Mouse (Mus musculus) forebrain, embryonic 14.5 days (tissue): ENCODE results near the gene Thy1. TPM values are rescaled to one million over a fixed set of nuclear protein-coding genes. Genes with fewer than 3 reads are reported as not detected.

Source experiments
- ATAC-seq: fragments of 200-750 bp; cut with Nextera tagmentation; 2 replicates; pipeline ENCODE4 v1.8.0; 2017; ENCODE audit warnings: mild to moderate bottlenecking, moderate library complexity
- DNase-seq: peaks from one replicate; pipeline ENCODE4 v3.0.0-alpha.2; 2015; ENCODE audit warnings: low spot score
- H3K27ac ChIP-seq: fragments of 300-500 bp; sonication (generic); 2 replicates; pipeline ENCODE4 v1.5.1; 2014; ENCODE audit warnings: low read depth, mild to moderate bottlenecking, control low read depth, low read length, moderate library complexity
- H3K27me3 ChIP-seq: fragments of 300-500 bp; sonication (generic); replicated peaks from 2 replicates; pipeline ENCODE4 v1.6.1; 2014; ENCODE audit warnings: low read length, control low read depth, mixed read lengths; ENCODE audit not compliant: control insufficient read depth, insufficient read depth
- H3K36me3 ChIP-seq: fragments of 300-500 bp; sonication (generic); 2 replicates; pipeline ENCODE4 v1.6.1; 2014; ENCODE audit warnings: low read length, control low read depth; ENCODE audit not compliant: control insufficient read depth, insufficient read depth
- H3K4me1 ChIP-seq: fragments of 300-500 bp; sonication (generic); 2 replicates; pipeline ENCODE4 v1.6.1; 2014; ENCODE audit warnings: antibody characterized with exemption, low read length, control low read depth; ENCODE audit not compliant: control insufficient read depth, insufficient read depth
- H3K4me2 ChIP-seq: fragments of 300-500 bp; sonication (generic); 2 replicates; pipeline ENCODE4 v1.6.1; 2014; ENCODE audit warnings: mild to moderate bottlenecking, control low read depth, low read length
- H3K4me3 ChIP-seq: fragments of 300-500 bp; sonication (generic); 2 replicates; pipeline ENCODE4 v1.5.1; 2014; ENCODE audit warnings: low read depth, low read length, control low read depth
- H3K9ac ChIP-seq: fragments of 300-500 bp; sonication (generic); 2 replicates; pipeline ENCODE4 v1.6.1; 2014; ENCODE audit warnings: mild to moderate bottlenecking, low read length, control low read depth, moderate library complexity
- H3K9me3 ChIP-seq: fragments of 300-500 bp; sonication (generic); replicated peaks from 2 replicates; pipeline ENCODE4 v1.6.1; 2016; ENCODE audit warnings: low read length, control low read depth, mixed read lengths; ENCODE audit not compliant: control insufficient read depth
- WGBS: fragments of 180-500 bp; shearing (Covaris S2); extraction: QIAGEN DNeasy Blood & Tissue Kit; methylation state at CpG from one replicate; pipeline ENCODE4 v1.1.7; 2014; 5-methylcytosine and 5-hydroxymethylcytosine counted together
- polyA plus RNA-seq: library from polyadenylated mRNA; unstranded; fragments of >200 nt; fragmentation: Nextera tagmentation; extraction: Ambion mirVana; gene quantifications from 2 replicates; pipeline ENCODE4 v1.2.1, GENCODE M21; 2014

Thy1 gene
- polyA plus RNA-seq, 1 experiment from 2014 or later, result 3.6 TPM

- H3K27me3 ChIP-seq, result peaks cover 11% of the 10 kb centered on the region; the same call in 1 of the 2 replicates
- no peak overlapping the region for H3K9ac ChIP-seq
- ATAC-seq, result no peak
- no peak overlapping the region for H3K4me3 ChIP-seq
- no peaks in the 10 kb centered on the region for H3K36me3 ChIP-seq
- no peak for DNase-seq
- H3K9me3 ChIP-seq, result no peaks in the 10 kb centered on the region
- 47% methylated on average over 10 of the region's 10 CpGs for WGBS
- H3K4me1 ChIP-seq, result peaks cover 18% of the 10 kb centered on the region
- no peak overlapping the region for H3K27ac ChIP-seq
- no peak overlapping the region for H3K4me2 ChIP-seq
Observed at GRCm38 (mm10) chr9:44086960-44087359, 43.8 kb downstream of the Thy1 start.

- Histone ChIP-seq H3K4me3 (no peak overlapping the region), H3K27ac (no peak overlapping the region), H3K36me3 (no peaks in the 10 kb centered on the region), H3K4me2 (no peak overlapping the region), H3K9me3 (no peaks in the 10 kb centered on the region), H3K4me1 (peaks cover 18% of the 10 kb centered on the region), H3K9ac (0 out of 2 replicates have a peak overlapping the region, but pooled peaks have one; percentile 17), H3K27me3 (peaks cover 11% of the 10 kb centered on the region; the same call in 1 of the 2 replicates)
- WGBS, result 15% methylated on average over 15 of the region's 15 CpGs
- no peak for ATAC-seq
- no peak for DNase-seq
Observed at GRCm38 (mm10) chr9:44087761-44088455, 44.7 kb downstream of the Thy1 start.

- peaks cover 8% of the 10 kb centered on the region; the same call in 1 of the 2 replicates for H3K27me3 ChIP-seq
- 76% methylated on average over 12 of the region's 12 CpGs for WGBS
Observed at GRCm38 (mm10) chr9:44088877-44089608, 45.9 kb downstream of the Thy1 start.

GRCm38 (mm10) chr9:44093612-44094503, 50.7 kb downstream of the Thy1 start:
- H3K4me3 ChIP-seq, result 0 out of 2 replicates have a peak overlapping the region, but pooled peaks have one; percentile 2
- 28% methylated on average over 24 of the region's 24 CpGs for WGBS
- peak; percentile 67 for ATAC-seq

More at GRCm38 (mm10) chr9:44088877-44089608, 45.9 kb downstream of the Thy1 start:
- Histone ChIP-seq H3K9me3 (no peaks in the 10 kb centered on the region), H3K36me3 (no peaks in the 10 kb centered on the region; the same call in 1 of the 2 replicates), H3K4me1 (peaks cover 14% of the 10 kb centered on the region), H3K4me3 (no peak overlapping the region), H3K9ac (no peak overlapping the region), H3K4me2 (no peak overlapping the region), H3K27ac (no peak overlapping the region)
- ATAC-seq, result no peak
- DNase-seq, result no peak

GRCm38 (mm10) chr9:44094737-44095136, 51.6 kb downstream of the Thy1 start:
- DNase-seq (no peak), ATAC-seq (no peak)
- no peak overlapping the region for H3K9ac ChIP-seq
- peaks cover 6% of the 10 kb centered on the region; the same call in 1 of the 2 replicates for H3K4me1 ChIP-seq
- H3K27me3 ChIP-seq, result no peaks in the 10 kb centered on the region
- H3K36me3 ChIP-seq, result no peaks in the 10 kb centered on the region; the same call in 1 of the 2 replicates
- H3K27ac ChIP-seq, result no peak overlapping the region
- no peaks in the 10 kb centered on the region for H3K9me3 ChIP-seq
- 82% methylated on average over 3 of the region's 3 CpGs for WGBS
- no peak overlapping the region for H3K4me2 ChIP-seq
- no peak overlapping the region for H3K4me3 ChIP-seq

More at GRCm38 (mm10) chr9:44093612-44094503, 50.7 kb downstream of the Thy1 start:
- DNase-seq, result peak; percentile 76
- H3K4me1 ChIP-seq, result peaks cover 6% of the 10 kb centered on the region; the same call in 1 of the 2 replicates
- H3K36me3 ChIP-seq, result no peaks in the 10 kb centered on the region; the same call in 1 of the 2 replicates
- H3K27me3 ChIP-seq, result no peaks in the 10 kb centered on the region
- no peaks in the 10 kb centered on the region for H3K9me3 ChIP-seq
- peak overlapping the region; percentile 23; the same call in 1 of the 2 replicates for H3K4me2 ChIP-seq
- no peak overlapping the region for H3K27ac ChIP-seq
- H3K9ac ChIP-seq, result no peak overlapping the region

- ATAC-seq (no peak), DNase-seq (no peak)
- Histone ChIP-seq H3K4me3 (no peak overlapping the region), H3K4me1 (peaks cover 6% of the 10 kb centered on the region; the same call in 1 of the 2 replicates), H3K9me3 (no peaks in the 10 kb centered on the region), H3K27me3 (no peaks in the 10 kb centered on the region), H3K27ac (no peak overlapping the region; the same call in 1 of the 2 replicates), H3K4me2 (no peak overlapping the region), H3K36me3 (no peaks in the 10 kb centered on the region; the same call in 1 of the 2 replicates), H3K9ac (no peak overlapping the region)
- 87% methylated on average over 9 of the region's 9 CpGs for WGBS
Observed at GRCm38 (mm10) chr9:44095781-44096180, 52.6 kb downstream of the Thy1 start.

GRCm38 (mm10) chr9:44096536-44096935, 53.4 kb downstream of the Thy1 start:
- H3K27me3 ChIP-seq, result no peaks in the 10 kb centered on the region
- no peak overlapping the region for H3K4me2 ChIP-seq
- no peaks in the 10 kb centered on the region for H3K9me3 ChIP-seq
- ATAC-seq, result peak; percentile 72
- H3K4me1 ChIP-seq, result peaks cover 6% of the 10 kb centered on the region; the same call in 1 of the 2 replicates
- WGBS, result 11% methylated on average over 9 of the region's 9 CpGs
- H3K9ac ChIP-seq, result no peak overlapping the region
- peak overlapping the region; percentile 9; the same call in 1 of the 2 replicates for H3K27ac ChIP-seq
- no peaks in the 10 kb centered on the region; the same call in 1 of the 2 replicates for H3K36me3 ChIP-seq
- H3K4me3 ChIP-seq, result no peak overlapping the region
- peak; percentile 74 for DNase-seq
